Mouse (Mus musculus): Measurements from ENCODE around the gene Cby1. TPM values are rescaled to one million over a fixed set of nuclear protein-coding genes. Genes with fewer than 3 reads are reported as not detected.

Gene Cby1
- total and polyA plus RNA-seq, 2 experiments from 2014 or later: 70.3 to 119 TPM

GRCm38 (mm10) chr15:79692334-79692733, 33.3 kb downstream of the Cby1 start:
- ATAC-seq (no peak), DNase-seq (no peak)
- TF ChIP-seq CTCF (IDR thresholded peaks at IDR 0.05; ENCODE audit: low read depth): no peak
- H3K27ac ChIP-seq (ENCODE audit: low read depth, low read length): no peak overlapping the region
- no peaks in the 10 kb centered on the region for H3K9me3 ChIP-seq (ENCODE audit: low read length)
- H3K4me1 ChIP-seq (ENCODE audit: insufficient read depth): peaks cover 10% of the 10 kb centered on the region; the same call in 1 of the 2 replicates
- no peak overlapping the region for H3K4me3 ChIP-seq (ENCODE audit: low read depth, low read length)
- no peaks in the 10 kb centered on the region for H3K36me3 ChIP-seq (ENCODE audit: insufficient read depth)
- H3K27me3 ChIP-seq (ENCODE audit: insufficient read depth, low read length): no peaks in the 10 kb centered on the region
- H3K9ac ChIP-seq: no peak overlapping the region
- no peak overlapping the region for H3K4me2 ChIP-seq (ENCODE audit: low read depth)
- 69% methylated on average over 5 of the region's 5 CpGs for WGBS

DNA sequence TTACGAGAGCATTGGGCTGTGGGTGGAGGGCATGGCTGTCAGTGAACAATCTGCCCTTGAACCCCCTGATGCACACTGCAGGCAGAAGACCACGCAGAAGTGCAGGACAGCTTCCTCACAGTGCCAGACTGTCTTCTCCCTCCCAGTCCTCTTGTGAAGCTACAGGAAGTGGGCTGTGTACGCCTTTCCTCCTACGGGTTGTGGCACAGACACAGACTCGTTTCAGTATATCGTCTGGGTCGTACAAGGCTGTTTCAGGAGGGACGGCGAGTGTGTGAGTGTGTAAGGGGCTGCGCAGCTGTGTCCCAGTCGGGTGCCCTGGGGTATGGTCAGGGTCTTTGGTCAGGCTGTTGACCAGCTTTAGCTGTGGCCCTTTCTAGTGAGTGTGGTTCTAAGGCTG, 34.7 kb downstream of the Cby1 start:
- Histone ChIP-seq H3K4me1 (ENCODE audit: insufficient read depth) (peaks cover 10% of the 10 kb centered on the region; the same call in 1 of the 2 replicates), H3K9me3 (ENCODE audit: low read length) (no peaks in the 10 kb centered on the region), H3K9ac (no peak overlapping the region), H3K27ac (ENCODE audit: low read depth, low read length) (no peak overlapping the region), H3K27me3 (ENCODE audit: insufficient read depth, low read length) (no peaks in the 10 kb centered on the region), H3K4me2 (ENCODE audit: low read depth) (no peak overlapping the region), H3K36me3 (ENCODE audit: insufficient read depth) (no peaks in the 10 kb centered on the region), H3K4me3 (ENCODE audit: low read depth, low read length) (no peak overlapping the region)
- no peak for DNase-seq
- TF ChIP-seq CTCF (IDR thresholded peaks at IDR 0.05; ENCODE audit: low read depth): no peak
- no peak for ATAC-seq
- WGBS: 89% methylated on average over 11 of the region's 11 CpGs

GRCm38 (mm10) chr15:79694512-79694911, 35.5 kb downstream of the Cby1 start:
- H3K36me3 ChIP-seq (ENCODE audit: insufficient read depth): no peaks in the 10 kb centered on the region
- no peak for TF ChIP-seq CTCF (IDR thresholded peaks at IDR 0.05; ENCODE audit: low read depth)
- H3K9me3 ChIP-seq (ENCODE audit: low read length): no peaks in the 10 kb centered on the region
- H3K4me1 ChIP-seq (ENCODE audit: insufficient read depth): peaks cover 10% of the 10 kb centered on the region; the same call in 1 of the 2 replicates
- H3K9ac ChIP-seq: no peak overlapping the region
- no peak overlapping the region for H3K4me3 ChIP-seq (ENCODE audit: low read depth, low read length)
- 95% methylated on average over 4 of the region's 4 CpGs for WGBS
- no peaks in the 10 kb centered on the region for H3K27me3 ChIP-seq (ENCODE audit: insufficient read depth, low read length)
- no peak for DNase-seq
- no peak overlapping the region for H3K4me2 ChIP-seq (ENCODE audit: low read depth)
- no peak overlapping the region for H3K27ac ChIP-seq (ENCODE audit: low read depth, low read length)
- no peak for ATAC-seq

DNA sequence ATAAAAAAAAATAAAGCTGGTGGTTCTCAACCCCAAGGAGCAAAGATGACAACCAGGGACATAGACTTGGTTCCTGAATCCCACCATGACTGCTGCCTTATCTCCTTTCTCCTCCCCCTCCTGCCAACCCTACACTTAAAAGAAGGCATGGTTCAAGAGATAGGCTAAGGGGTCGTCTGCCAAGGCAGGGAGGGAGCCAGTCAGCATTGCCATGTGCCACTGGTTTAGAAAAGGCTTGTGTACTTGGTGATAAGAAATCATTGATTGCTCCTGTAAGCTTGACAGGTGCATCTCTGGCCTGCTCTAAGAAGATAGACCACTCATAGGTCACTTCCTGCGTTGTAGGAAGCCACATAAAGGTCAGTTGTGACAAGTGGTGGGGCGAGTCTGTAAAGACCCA, 36.5 kb downstream of the Cby1 start:
- Histone ChIP-seq H3K4me1 (ENCODE audit: insufficient read depth) (0 out of 2 replicates have a peak, but pooled peaks cover 10% of the 10 kb centered on the region), H3K9ac (no peak overlapping the region), H3K36me3 (ENCODE audit: insufficient read depth) (no peaks in the 10 kb centered on the region), H3K4me2 (ENCODE audit: low read depth) (no peak overlapping the region), H3K9me3 (ENCODE audit: low read length) (no peaks in the 10 kb centered on the region), H3K27ac (ENCODE audit: low read depth, low read length) (no peak overlapping the region), H3K27me3 (ENCODE audit: insufficient read depth, low read length) (no peaks in the 10 kb centered on the region), H3K4me3 (ENCODE audit: low read depth, low read length) (no peak overlapping the region)
- TF ChIP-seq CTCF (IDR thresholded peaks at IDR 0.05; ENCODE audit: low read depth): no peak
- ATAC-seq (no peak), DNase-seq (no peak)
- 83% methylated on average over 3 of the region's 3 CpGs for WGBS

- H3K4me1 ChIP-seq (ENCODE audit: insufficient read depth): 0 out of 2 replicates have a peak, but pooled peaks cover 8% of the 10 kb centered on the region
- no peak for TF ChIP-seq CTCF (IDR thresholded peaks at IDR 0.05; ENCODE audit: low read depth)
- H3K9me3 ChIP-seq (ENCODE audit: low read length): no peaks in the 10 kb centered on the region
- H3K4me3 ChIP-seq (ENCODE audit: low read depth, low read length): no peak overlapping the region
- no peaks in the 10 kb centered on the region for H3K36me3 ChIP-seq (ENCODE audit: insufficient read depth)
- DNase-seq (no peak), ATAC-seq (no peak)
- no peak overlapping the region for H3K9ac ChIP-seq
- 88% methylated on average over 2 of the region's 2 CpGs for WGBS
- H3K27ac ChIP-seq (ENCODE audit: low read depth, low read length): no peak overlapping the region
- H3K4me2 ChIP-seq (ENCODE audit: low read depth): no peak overlapping the region
- H3K27me3 ChIP-seq (ENCODE audit: insufficient read depth, low read length): no peaks in the 10 kb centered on the region
Observed at GRCm38 (mm10) chr15:79696508-79696907, 37.5 kb downstream of the Cby1 start.

- Histone ChIP-seq H3K36me3 (ENCODE audit: insufficient read depth) (no peaks in the 10 kb centered on the region), H3K4me1 (ENCODE audit: insufficient read depth) (0 out of 2 replicates have a peak, but pooled peaks cover 5% of the 10 kb centered on the region), H3K27ac (ENCODE audit: low read depth, low read length) (peak overlapping the region; percentile 29; the same call in 1 of the 2 replicates), H3K9me3 (ENCODE audit: low read length) (no peaks in the 10 kb centered on the region), H3K4me3 (ENCODE audit: low read depth, low read length) (no peak overlapping the region), H3K9ac (no peak overlapping the region), H3K27me3 (ENCODE audit: insufficient read depth, low read length) (no peaks in the 10 kb centered on the region), H3K4me2 (ENCODE audit: low read depth) (no peak overlapping the region)
- WGBS: 46% methylated on average over 6 of the region's 6 CpGs
- no peak for TF ChIP-seq CTCF (IDR thresholded peaks at IDR 0.05; ENCODE audit: low read depth)
- DNase-seq: no peak
- peak; percentile 53 for ATAC-seq
Observed at GRCm38 (mm10) chr15:79697011-79697410, 38.0 kb downstream of the Cby1 start.

GRCm38 (mm10) chr15:79697558-79698187, 38.7 kb downstream of the Cby1 start:
- 0 out of 2 replicates have a peak, but pooled peaks cover 5% of the 10 kb centered on the region for H3K4me1 ChIP-seq (ENCODE audit: insufficient read depth)
- no peaks in the 10 kb centered on the region for H3K9me3 ChIP-seq (ENCODE audit: low read length)
- no peak for DNase-seq
- H3K4me3 ChIP-seq (ENCODE audit: low read depth, low read length): no peak overlapping the region
- H3K27me3 ChIP-seq (ENCODE audit: insufficient read depth, low read length): no peaks in the 10 kb centered on the region
- no peak for ATAC-seq
- H3K36me3 ChIP-seq (ENCODE audit: insufficient read depth): no peaks in the 10 kb centered on the region
- peak overlapping the region; percentile 29; the same call in 1 of the 2 replicates for H3K27ac ChIP-seq (ENCODE audit: low read depth, low read length)
- TF ChIP-seq CTCF (IDR thresholded peaks at IDR 0.05; ENCODE audit: low read depth): no peak
- no peak overlapping the region for H3K9ac ChIP-seq
- H3K4me2 ChIP-seq (ENCODE audit: low read depth): no peak overlapping the region
- WGBS: 77% methylated on average over 9 of the region's 9 CpGs
